Mouse (Mus musculus): ENCODE results near the gene Chrng.

Chrng gene

DNA sequence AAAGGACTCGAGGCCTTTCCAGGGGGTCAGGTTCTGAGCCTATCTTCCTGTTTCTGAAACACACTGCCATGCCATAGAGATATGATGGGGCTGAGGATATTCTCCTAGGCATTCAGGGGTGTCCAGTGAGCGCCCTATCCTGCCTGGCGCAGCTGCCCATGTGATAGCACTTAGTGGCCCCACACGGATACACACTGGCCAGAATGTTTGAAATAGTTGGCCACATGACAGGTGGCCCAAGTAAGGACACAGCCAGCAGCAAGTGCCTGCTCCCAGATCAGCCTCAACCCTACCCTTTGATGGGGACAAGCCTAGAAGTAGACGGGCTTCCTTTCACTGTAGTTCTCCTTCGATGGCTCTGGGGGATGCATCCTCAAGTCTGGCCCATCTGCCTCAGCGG, at the start of gene Chrng:
TSS of gene Chrng (plus strand) at position 193 of the 400 bp plus-strand sequence.
- no peak for DNase-seq

DNA sequence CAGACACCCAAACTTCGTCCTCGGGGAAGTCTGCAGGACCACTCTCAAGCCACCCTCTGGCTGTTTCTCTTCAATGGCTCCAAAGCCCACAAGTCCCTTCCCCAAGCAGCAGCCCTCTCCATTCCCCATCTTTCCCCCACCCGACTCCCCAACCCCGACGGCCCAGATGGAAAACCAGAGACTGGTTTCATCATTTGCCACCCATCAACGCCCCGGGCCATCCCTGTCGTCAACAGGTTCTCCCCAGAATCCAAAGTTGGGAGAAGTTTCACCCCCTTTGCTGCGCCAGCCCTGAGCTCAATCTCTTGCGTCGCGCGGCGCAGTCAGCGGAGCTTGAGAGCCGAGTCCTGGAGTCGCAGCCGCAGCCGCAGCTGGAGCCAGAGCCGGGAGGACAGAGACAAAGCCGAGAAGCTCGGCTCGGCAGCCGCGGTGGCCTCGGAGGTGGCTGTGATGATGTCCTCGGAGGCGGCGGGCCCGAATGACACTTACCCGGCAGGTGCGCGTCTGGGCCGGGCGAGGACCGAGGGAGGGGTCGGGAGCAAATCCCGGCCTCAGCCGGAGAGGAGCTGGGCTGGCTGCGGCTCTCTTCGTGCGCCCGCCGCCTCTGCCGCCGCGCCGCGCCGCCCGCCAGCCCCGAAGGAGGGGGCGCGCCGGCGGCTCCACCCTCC, 48.8 kb upstream of the Chrng start:
- no peak for DNase-seq

DNA sequence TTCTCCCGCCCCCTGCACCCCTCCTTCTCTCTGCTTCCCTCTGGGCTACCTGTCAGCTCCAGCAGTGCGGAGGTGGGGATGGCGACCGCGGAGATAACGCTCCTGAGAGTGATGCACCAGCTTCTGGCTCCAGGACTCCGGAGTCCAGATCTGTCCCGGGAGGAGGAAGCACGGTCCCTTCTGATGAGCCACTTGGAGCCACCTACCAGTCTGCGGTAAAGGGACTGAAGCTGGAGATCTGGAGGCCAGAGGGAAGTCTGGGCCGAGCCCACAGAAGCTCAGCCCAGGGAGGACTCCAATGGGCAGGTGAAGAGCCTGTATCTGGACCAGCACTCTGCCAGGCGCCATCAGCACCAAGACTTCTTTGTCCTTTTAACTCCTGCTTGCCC, 48.3 kb upstream of the Chrng start, which contains the start of gene Ecel1:
TSS of gene Ecel1 (minus strand) at position 323 of the 389 bp plus-strand sequence.
- DNase-seq, result no peak

DNA sequence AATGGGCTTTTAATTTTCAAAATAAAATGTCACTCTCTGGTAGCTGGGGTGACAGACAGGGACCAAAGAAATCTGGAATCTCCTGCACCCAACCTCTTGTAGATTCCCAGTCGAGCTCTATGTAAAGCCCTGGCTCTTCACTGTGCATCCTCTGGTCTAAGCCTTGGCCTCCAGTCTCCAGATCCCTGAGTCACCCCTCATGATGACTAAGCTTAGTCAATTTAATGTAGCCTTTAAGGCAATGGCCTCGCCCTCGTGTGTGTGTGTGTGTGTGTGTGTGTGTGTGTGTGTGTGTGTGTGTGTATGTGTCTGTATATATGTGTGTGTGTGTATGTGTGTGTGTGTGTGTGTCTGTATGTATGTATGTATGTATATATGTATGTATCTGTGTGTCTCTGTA, 45.1 kb upstream of the Chrng start:
- no peak for DNase-seq

DNA sequence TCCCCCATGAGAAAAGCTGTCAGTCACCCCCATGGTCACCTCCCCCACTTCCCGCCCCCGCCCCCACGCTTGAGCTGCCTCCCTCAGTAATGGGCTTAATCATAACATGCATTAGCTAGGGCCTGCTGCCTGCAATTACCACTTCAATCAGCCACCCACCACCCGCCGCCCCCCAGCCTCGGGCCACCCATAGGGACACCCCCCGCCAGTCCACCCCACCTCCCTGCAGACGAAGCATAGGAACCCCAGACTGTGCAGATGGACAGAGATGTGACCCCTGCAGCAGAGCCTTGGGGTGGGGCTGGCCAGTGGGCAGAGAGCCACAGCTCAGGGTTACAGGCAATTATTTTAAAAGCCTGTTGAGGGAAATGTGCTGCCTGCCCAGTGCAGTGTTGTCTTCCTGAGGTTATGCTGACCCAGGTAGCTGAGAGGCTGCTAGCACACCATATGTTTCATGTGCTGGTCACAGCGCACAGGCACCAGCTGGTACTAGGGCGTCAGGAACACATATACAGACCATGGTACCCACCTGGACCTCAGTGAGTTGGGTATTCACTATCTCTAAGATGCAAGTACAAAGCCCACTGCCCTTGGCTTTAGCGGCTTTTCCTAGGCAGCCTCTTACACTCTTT, 40.2 kb upstream of the Chrng start:
- DNase-seq, result no peak

DNA sequence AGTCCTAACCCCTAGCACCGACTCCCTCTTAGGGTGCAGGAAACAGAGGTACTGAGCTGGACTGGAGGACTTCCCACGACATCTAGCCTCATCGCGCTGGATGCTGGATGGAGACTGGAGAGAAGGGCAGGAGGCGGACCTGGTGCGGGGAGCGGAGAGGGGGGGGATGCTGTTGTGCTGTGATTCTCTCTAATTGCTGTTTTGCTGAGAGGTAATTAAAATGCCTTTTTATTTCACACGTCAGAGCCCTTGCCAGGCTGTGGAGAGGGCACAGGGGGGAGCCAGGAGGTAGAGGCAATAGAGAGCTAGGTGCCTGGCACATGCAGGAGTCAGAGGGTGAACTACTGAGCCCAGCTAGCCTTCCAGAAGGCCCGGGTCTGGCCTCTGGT, 39.7 kb upstream of the Chrng start:
- DNase-seq, result no peak

DNA sequence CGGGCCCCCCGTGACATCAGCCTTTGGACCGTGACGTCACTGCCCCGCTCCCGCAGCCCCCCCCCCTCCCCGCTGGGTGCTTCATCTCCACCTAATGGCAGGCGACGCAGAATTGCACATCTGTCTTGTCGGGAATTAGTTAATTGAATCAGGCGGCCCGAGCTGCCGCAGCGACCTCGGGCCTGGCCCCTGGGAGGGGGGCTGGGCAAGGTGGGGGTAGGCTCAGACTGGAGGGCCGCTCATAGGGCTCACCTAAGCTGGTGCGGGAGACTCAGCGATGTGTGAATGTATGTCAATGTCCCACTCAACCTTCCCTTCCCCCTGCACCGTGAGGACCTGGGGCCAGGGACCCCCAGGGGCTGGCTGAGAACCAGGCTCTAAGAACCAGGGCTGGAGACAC, 34.0 kb upstream of the Chrng start:
- DNase-seq, result no peak

DNA sequence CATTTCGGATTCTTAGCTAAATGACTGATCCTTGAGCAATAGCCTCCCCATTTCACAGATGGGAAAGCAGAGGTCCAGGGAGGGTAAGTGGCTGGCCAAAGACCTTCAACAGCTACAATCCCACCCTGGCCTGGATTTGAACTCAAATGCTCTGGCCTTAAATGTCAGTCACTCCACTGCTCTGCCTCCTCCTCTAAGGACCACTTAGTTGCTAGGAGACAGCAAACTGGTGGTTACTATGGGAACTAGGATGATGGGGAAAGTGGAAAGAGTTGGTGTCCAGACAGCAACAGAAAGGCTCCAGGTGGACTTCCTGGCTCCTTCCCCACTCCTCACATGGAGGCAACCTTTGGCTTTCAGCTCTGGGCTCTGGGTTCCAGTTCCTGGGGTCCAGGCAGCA, 33.1 kb upstream of the Chrng start:
- DNase-seq, result no peak

DNA sequence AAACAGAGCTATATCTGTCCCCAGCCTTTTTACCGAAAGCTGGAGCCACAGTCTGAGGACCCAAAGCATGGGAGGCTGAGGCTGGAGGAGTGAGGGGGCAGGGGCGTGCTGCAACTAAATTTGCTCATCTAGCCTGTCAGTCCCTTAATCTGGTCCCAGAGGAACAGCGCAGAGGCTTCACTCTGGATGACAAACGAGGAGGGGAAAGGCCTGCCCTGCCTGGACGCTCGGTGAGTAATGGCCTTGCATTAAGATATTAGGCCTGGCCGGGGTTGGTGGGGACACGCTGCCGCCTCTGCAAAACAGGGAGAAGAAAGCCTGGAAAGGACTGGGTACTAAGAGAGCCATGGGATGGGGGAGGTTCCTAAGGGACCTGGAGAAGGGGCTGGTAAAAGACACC, 32.1 kb upstream of the Chrng start:
- no peak for DNase-seq

DNA sequence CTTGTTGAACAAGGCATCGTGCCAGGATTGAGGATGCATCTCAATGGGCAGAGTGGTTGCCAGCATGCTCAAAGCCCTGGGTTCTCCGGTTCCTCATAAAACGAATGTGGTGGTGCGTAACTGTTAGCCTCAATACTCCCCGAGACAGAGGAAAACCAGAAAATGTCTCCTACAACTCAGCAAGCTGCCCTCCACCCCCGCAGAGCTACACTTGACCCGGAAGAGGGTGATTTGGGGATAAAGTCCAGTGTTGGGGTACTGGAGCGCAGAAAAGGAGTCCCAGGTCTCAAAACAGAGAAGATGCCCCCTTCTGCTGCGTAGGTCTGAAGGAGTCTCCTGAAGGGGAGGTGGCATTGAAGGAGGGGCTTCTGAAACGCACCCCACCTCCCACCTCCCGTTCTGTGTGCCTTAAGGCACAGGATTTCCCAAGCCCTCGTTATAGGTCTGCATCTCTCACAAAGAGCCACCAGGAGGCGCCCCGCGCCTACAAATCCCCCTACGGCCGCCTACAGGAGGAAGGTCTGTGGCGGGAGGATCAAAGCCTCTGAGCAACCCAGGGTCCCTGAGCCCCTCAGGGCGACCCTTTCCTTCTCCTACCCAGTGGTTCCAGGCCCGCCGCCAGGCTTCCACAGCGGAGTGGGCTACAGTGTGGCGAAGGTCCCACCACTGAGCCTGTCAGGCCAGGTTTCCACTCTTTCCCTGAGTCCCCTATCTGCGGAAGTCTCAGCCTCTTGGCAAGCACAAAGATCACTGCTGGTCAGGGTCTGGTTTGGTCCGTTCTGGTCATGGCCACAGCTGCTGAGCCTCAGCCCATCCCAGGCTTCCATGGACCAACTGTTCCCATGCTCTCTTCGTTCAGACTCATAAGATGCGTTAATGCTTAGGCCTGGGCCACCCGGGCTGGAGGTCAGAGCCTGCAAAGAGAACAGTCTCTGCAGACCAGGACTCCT, 30.2 kb upstream of the Chrng start:
- DNase-seq, result peak; percentile 65 to 67

DNA sequence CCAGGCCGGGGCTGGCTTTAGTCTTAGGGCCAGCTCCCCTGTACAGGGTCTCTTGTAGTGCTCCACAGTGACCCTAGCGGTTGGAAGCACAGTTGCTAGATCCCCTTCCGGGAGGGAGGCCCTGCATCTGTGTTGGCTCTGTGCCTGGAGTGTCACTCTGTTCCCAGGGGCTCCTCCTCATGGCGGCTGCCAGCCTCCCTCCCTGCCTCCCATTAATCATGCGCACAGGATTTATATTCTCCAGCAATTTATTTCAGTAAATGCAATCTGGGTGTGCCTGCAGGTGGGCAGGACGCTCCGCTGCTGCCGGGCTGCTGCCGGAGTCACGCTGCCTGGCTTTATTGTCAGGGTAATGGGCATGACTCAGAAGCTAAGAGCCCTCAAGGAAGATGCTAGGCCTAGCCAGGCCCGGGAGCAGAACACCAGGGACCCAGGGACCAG, 28.6 kb upstream of the Chrng start:
- DNase-seq, result no peak

DNA sequence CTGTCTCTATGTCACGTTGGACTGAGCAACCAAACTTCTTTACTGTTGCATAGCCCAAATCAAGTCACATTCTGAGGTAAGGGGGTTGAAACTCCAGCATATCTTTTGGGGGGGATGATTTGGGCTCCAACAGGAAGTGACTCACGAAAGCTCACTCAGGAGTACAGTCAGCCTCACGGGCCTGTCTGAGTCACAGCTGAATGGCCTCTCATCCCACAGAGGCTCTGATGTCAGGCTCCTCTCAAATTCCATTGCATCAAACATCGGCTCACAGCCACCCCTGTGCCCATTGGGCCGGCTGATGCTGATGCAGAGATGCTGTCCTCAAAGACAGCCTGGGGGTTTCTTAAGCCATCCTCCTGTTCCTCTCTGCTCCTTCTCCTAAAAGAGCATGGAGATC, 23.6 kb upstream of the Chrng start:
- no peak for DNase-seq

DNA sequence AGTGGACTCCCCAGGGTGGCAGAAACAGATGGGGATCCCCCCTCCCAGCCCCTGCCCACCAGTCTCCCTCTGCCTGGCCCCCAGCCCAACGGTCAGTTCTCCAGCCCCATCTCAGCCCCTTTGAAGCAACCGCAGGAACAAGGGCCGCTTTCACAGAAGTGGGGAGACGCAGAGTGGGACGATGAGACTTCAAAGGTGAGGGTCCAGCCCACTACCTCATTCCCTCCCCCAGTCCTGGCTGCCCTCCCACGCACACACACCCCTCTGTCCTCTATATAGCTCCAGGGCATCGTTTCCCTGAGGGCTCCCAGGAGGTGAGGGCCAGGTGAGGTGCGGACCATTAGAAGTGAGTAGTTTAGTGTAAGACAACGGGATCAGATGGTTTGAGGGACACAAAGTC, 21.4 kb upstream of the Chrng start, which contains the start of gene Prss56:
TSS of gene Prss56 (plus strand) at position 301 of the 400 bp plus-strand sequence.
- no peak for DNase-seq

DNA sequence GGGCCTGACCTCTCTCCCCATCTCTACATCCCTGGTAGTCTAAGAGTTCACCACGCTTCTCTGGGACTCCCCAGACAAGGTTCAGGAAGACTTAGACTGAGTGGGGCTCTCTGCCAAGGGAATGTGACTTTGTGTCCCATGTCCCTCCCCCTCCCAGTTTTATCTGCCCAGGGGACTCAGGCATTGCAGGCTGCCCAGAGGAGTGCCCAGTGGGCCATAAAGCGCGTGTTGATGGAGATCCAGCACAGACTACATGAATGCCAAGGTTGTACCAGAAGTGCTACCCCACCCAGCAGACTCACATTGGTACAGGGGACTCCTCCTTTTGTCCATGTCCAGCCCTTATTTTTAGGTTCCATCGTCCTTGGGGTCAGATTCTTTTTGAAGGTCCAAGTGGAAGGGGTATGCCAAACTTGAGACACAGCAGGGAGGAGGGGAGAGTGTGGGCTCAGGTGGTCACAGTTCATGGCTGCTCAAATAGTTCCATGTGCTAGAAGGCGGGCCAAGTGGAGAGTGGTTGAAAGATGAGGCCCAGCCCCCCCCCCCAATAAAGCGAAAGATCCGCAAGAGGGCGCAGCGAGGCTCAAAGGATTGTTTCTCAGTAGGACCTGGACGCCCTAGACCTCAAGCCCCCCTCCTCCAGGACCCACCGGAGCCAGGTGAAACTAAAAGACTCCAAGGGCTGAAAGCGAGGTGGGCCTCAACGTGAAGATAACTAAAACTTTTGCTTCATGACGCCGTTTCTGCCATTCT, 20.3 kb upstream of the Chrng start:
- DNase-seq, result no peak

DNA sequence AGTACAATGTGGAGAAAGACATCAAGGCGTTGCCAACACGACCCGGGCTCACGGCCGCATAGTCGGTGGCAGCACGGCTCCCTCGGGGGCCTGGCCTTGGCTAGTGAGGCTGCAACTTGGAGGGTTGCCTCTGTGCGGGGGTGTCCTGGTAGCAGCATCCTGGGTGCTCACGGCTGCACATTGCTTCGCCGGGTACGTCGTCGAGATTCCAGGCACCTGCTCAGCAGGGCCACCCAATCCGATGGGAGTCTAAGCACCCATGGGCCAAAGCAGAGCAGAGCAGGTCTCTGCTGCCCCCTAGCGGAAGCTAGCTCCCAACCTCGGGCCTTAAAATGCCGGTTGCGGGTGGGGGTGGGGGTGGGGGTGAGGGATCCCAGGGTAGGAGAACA, 19.7 kb upstream of the Chrng start:
- peak; percentile 62 to 65 for DNase-seq

DNA sequence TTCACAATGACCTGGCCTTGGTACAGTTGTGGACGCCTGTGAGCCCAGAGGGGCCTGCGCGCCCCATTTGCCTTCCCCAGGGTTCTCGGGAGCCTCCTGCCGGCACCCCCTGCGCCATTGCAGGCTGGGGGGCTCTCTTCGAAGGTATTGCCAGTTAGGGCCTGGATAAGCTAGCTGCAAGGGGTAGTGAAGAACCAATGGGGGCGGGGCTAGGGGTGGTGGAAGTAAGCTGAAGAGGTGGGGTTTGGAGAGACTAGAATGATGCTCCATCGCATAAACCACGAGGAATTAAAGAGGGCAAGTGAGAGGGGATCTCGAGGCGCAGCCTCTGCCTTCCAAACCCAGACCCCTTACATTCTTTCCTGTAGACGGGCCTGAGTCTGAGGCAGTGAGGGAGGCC, 18.9 kb upstream of the Chrng start:
- peak in 1 of 2 experiments; percentile 23 for DNase-seq

DNA sequence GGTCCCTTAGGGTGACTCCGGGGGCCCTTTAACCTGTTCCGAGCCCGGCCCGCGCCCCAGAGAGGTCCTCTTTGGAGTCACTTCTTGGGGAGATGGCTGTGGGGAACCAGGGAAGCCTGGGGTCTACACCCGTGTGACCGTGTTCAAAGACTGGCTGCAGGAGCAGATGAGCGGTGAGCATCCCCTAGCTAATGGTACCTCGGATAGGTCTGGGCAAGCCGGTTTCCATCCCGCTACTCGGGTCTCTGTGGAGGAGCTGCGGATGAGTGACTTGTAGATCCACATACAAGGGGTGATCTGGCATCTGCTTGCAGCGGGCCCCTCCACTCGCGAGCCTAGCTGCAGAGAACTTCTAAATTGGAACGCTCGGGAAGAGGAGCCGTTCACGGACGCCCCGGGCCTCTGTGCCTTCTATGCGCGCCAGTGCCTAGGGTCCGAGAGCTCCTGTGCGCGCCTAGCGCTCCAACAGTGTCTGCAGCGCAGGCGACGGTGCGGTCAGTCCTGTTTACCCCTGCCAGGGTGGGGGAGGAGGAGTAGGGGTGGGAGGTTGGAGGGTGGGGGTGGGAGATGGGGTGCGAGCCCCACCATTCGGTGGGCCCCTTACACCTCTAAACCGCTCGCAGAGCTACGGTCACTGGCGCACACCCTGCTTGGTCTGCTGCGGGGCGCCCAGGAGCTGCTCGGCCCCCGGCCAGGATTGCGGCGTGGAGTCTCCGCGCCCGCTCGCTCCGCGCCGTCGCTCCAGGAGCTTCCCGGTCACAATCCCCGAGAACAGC, 18.0 kb upstream of the Chrng start:
- DNase-seq, result no peak

DNA sequence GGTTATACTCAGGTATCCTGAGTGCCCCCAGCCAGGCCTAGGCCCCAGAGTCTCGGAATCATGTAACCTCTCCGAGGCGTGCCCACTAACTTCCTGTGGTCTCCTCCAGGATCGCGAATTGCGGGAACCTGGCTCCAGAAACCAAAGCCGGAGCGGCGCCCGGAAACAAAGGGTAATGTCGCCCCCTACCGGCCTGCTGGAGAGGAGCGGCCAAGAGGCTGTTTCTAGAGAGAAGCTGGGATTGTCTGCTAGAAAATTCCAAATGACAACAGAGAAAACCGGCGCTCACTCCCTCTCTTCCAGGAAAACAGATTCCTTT, 17.5 kb upstream of the Chrng start:
- peak; percentile 32 to 50 for DNase-seq

DNA sequence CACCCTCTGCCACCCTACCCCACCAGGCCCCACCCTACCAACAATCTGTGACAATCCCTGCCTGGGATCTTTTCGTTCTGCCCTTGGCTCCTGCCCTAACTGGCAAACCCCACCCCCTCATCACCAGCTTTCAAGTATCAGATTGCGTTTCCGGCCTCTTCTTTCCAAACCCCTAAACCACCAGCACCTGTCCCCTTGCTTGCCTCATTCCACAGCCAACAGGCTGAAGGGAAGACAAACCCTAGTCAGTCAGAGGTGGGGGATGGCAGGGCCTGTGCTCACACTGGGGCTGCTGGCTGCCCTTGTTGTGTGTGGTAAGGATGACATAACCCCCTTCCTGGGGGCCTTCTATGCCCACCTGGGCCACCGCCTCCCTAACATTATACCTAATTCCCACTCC, 14.0 kb upstream of the Chrng start, which contains the start of gene Chrnd:
TSS of gene Chrnd (plus strand) at position 179 of the 400 bp plus-strand sequence.
- DNase-seq, result no peak

DNA sequence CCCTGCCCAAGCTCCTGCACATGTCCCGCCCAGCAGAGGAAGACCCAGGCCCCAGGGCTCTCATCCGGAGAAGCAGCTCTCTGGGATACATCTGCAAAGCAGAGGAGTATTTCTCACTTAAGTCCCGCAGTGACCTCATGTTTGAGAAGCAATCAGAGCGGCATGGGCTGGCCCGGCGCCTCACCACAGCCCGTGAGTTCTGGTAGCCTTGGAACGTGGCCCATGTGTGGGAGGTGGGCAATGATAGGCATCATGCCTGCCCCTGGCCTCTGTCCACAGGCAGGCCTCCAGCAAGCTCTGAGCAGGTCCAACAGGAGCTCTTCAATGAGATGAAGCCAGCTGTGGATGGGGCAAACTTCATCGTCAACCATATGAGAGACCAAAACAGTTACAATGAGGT, 7.2 kb upstream of the Chrng start:
- DNase-seq, result no peak

DNA sequence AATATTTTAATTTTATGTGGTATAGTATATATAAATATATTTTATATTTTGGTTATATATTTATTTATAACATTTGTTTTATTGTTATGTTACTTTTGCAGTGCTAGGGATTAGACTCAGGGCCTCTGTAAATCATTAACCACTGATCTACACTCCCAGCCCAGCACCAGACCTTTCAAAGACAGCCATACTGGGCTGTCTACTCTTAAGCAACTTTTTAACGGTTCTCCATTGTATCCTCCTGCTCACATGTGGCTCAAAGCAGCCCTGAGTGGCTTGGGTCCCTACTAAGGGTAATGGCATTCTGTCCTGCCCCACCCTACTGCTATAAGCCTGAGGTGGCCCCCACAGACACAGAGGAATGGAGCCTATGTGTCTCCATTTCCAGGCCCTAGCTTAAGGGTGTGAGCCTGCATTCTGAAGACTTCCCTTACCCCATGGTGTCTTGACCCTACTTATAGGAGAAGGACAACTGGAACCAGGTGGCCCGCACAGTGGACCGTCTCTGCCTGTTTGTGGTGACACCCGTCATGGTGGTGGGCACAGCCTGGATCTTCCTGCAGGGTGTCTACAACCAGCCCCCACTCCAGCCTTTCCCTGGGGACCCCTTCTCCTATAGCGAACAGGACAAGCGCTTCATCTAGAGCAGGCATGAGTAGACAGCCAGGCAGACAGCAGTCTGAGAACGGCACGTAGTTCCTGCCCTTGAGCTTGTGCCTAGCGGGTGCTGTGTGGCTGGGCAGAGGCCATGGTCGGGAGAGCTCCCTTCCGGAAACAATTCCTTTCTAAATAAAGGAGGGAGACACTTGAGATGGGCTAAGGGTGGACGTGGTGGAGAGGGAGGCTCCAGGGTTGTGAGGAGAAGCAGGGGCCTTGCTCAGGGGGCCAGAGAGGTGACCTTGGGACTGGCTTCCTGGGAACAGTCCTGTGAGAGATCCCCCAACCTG, 6.1 kb upstream of the Chrng start:
- no peak for DNase-seq

All from thymus, postnatal 36 days (tissue).